Mouse (Mus musculus) kidney, postnatal 25 days (tissue): Measurements from ENCODE around the gene Tap2.
"Not testable (repeated sequence)": the region's sequence is repeated elsewhere in the genome, so short reads cannot be mapped to it uniquely, and the experiment has no call there.

Source experiments
- DNase-seq, 2 experiments: peaks; one replicate each; pipeline ENCODE4 v3.0.0; 2021; ENCODE audit warnings: mixed read lengths in 2 of 2

Tap2 gene

GRCm38 (mm10) chr17:34217216-34217928, 14.0 kb downstream of the Tap2 start:
- DNase-seq: peak in 1 of 2 experiments; percentile 24

- DNase-seq: peak in 1 of 2 experiments; percentile 13
These were observed 14.7 kb downstream of the Tap2 start for GRCm38 (mm10) chr17:34217986-34218385.

- DNase-seq: peak; percentile 87 to 93
These were observed 15.3 kb downstream of the Tap2 start for GRCm38 (mm10) chr17:34218675-34219074.

GRCm38 (mm10) chr17:34219096-34219495, 15.8 kb downstream of the Tap2 start:
- peak; percentile 70 to 80 for DNase-seq

GRCm38 (mm10) chr17:34219801-34220200, 16.5 kb downstream of the Tap2 start:
- not testable (repeated sequence) for DNase-seq

GRCm38 (mm10) chr17:34220401-34220800, 17.1 kb downstream of the Tap2 start:
- DNase-seq: not testable (repeated sequence)

- peak in 1 of 2 experiments; percentile 36 for DNase-seq
These were observed 21.5 kb downstream of the Tap2 start for GRCm38 (mm10) chr17:34224816-34225215.

GRCm38 (mm10) chr17:34225426-34225825, 22.1 kb downstream of the Tap2 start:
- DNase-seq: no peak

- not testable (repeated sequence) for DNase-seq
These were observed 22.6 kb downstream of the Tap2 start for GRCm38 (mm10) chr17:34225911-34226310.

- not testable (repeated sequence) for DNase-seq
These were observed 27.6 kb downstream of the Tap2 start for GRCm38 (mm10) chr17:34230971-34231370.

GRCm38 (mm10) chr17:34232021-34232420, 28.7 kb downstream of the Tap2 start:
- DNase-seq: not testable (repeated sequence)

GRCm38 (mm10) chr17:34234926-34235325, 31.6 kb downstream of the Tap2 start:
- DNase-seq: peak; percentile 84 to 86

- DNase-seq: no peak
These were observed 33.4 kb downstream of the Tap2 start for GRCm38 (mm10) chr17:34236691-34237090.

- DNase-seq: no peak
These were observed 34.4 kb downstream of the Tap2 start for GRCm38 (mm10) chr17:34237741-34238140.

- DNase-seq: peak in 1 of 2 experiments; percentile 67
These were observed 35.4 kb downstream of the Tap2 start, which contains the start of gene H2-Ob for GRCm38 (mm10) chr17:34238706-34239105. TSS of gene H2-Ob (plus strand) at chr17:34238903.

GRCm38 (mm10) chr17:34239601-34240041, 36.3 kb downstream of the Tap2 start:
- no peak for DNase-seq

GRCm38 (mm10) chr17:34240366-34240765, 37.0 kb downstream of the Tap2 start:
- no peak for DNase-seq

- DNase-seq: no peak
These were observed 37.6 kb downstream of the Tap2 start for GRCm38 (mm10) chr17:34240916-34241315.

GRCm38 (mm10) chr17:34244656-34245055, 41.3 kb downstream of the Tap2 start:
- DNase-seq: no peak

GRCm38 (mm10) chr17:34247047-34247446, 43.7 kb downstream of the Tap2 start:
- no peak for DNase-seq

- no peak for DNase-seq
These were observed 45.4 kb downstream of the Tap2 start for GRCm38 (mm10) chr17:34248764-34249163.

- no peak for DNase-seq
These were observed 46.0 kb downstream of the Tap2 start for GRCm38 (mm10) chr17:34249361-34249760.

- peak in 1 of 2 experiments; percentile 69 for DNase-seq
These were observed 46.6 kb downstream of the Tap2 start for GRCm38 (mm10) chr17:34249878-34250277.

- peak in 1 of 2 experiments; percentile 41 for DNase-seq
These were observed 48.3 kb downstream of the Tap2 start for GRCm38 (mm10) chr17:34251666-34252065.

GRCm38 (mm10) chr17:34256501-34256900, 53.2 kb downstream of the Tap2 start:
- no peak for DNase-seq
